Mouse (Mus musculus): ENCODE results near the gene Copz2.
A peak's percentile ranks its signal among the peaks of the same experiment; 100 is the strongest.

The Copz2 gene

DNA sequence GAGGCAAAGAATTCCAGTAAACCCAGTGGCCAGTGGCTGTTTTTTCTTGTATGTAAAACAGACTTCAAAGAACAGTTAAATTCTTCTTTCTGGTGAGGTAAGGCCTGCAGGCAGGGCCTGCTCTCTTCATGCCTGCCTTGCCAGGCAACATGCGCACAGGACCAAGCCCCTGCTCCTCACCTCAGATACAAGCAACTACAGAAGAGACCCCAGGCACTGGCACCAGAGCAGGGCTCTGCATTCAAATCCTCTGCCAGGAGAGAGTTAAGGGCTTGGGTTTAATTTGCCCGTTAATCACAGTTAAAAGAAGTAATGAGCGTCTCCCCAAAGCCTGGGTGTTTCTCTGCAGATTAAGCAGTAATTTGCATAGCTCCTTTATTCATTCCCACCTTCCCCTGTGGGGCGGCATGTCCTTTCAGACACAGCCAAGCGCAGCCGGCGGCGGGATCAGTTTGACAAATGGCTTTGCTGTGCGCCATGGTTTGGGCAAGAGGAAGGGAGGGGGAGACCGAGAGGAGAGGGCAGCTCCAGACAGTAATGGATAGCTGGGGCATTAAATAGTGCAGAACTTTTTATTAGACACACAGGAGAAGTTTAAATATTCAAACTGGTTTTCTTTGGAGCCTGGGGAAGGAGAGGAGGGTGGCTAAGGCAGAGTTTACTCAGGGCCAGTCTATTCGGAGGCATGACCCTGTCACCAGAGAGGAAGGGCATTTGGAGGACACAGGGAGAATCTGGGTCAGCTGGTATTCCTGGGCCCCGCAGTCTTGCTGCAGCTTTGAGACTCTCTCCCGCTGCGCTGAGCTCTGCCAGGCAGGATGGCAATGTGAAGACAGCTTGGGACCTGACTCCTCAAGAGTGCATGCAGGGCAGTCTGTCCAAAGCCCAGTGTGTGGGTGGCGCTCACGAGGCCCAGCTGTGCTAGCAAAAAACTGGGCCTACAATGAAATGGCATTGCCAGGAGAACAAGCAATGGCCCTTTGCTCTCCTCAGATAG is 53.3 kb downstream of the Copz2 start:
- no peak for DNase-seq (ENCODE audit: low spot score in 2 of 2)

DNA sequence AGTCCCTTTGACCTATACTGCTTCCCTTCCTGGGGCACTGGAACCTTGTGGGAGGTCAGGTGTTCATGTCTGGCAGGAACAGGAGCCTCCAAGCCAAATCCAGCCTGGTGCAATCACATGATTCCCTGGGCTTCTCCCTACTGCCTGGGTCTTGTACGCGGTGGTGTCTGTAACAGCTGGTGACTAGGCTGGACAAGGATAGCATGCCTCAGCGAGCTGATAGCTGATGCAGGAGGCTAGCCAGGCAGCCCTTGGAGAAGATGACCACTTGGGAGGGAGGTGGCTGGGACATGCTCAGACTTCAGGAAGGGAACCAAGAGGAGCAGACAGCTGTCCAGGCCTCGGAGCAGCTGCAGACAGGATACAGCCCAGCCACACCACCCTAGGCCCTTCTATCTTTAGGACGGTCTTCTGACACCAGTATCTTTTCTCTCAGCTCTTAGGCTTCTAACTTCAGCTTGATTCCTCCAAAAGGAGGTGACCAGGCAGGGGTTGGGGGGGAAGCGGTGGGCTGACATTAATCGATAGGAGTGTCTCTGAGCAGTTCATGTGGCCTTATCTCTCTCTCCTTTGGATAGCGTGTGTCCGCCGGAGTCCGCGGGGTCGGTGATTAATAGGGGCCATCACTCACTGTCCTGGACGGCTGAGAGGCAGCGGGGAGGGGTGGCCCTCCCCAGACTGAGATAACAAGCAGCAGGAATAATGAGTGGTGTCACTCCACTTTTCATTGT is 56.9 kb downstream of the Copz2 start:
- DNase-seq (ENCODE audit: low spot score in 2 of 2), result no peak

DNA sequence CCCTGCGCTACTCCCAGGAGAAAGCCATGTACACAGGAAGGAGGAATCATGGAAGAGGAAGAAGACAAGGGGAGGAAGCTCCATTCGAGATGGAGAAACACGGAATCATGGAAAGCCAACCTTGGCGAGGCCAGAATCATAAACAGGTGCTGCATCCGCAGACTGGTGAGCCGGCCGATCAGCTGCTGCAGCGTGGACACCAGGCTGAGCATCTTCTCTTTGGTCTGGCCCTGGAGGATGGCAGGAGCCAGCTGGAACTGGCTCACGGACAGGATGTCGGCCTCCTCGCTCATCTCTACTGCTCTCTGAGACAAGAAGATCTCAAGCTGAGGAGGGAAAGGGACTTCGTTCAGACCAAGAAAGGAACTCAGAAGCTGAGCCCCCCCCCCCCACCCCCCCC is 58.9 kb downstream of the Copz2 start:
- no peak for DNase-seq (ENCODE audit: low spot score in 2 of 2)

GRCm38 (mm10) chr11:96910003-96910402 is 60.3 kb downstream of the Copz2 start:
- DNase-seq (ENCODE audit: low spot score in 2 of 2), result peak; percentile 38 to 50
